Mouse (Mus musculus) lung, postnatal 0 days (tissue): ENCODE results near the gene Ush1c.

Experiments
- CTCF ChIP-seq: IDR thresholded peaks from 2 replicates; pipeline ENCODE4 v1.5.1; 2016; ENCODE audit warnings: antibody characterized with exemption, mild to moderate bottlenecking
- EP300 ChIP-seq: IDR thresholded peaks from 2 replicates; pipeline ENCODE4 v1.6.1; 2016; ENCODE audit warnings: antibody characterized with exemption, mild to moderate bottlenecking, control low read depth

GRCm38 (mm10) chr7:46201649-46202048 lies 36.7 kb downstream of the Ush1c start:
- TF ChIP-seq CTCF, result no peak
- TF ChIP-seq EP300, result no peak
